Comparison of ENCODE assay signal across 9 mouse cellular contexts in genomic region chr7:136872059-136872458, GRCm38 (mm10). TPM values are rescaled to one million over a fixed set of nuclear protein-coding genes. Genes with fewer than 3 reads are reported as not detected.
A peak's percentile ranks its signal among the peaks of the same experiment; 100 is the strongest.
DNase-seq lines count a peak whose midpoint lies in the region; ATAC-seq and TF ChIP-seq lines count a peak whose summit lies in the region.
"Had no signal": no experiment of that assay in that cellular context is flagged by ENCODE, and none has a peak within 500 bp of the region (broad histone marks: within the 10 kb centered on the region; RNA-seq: fewer than 3 reads in every experiment).

No protein-coding gene starts in this region.

- no peak overlapping the region for H3K27ac ChIP-seq in hindbrain, postnatal 0 days
- no peak overlapping the region for H3K27ac ChIP-seq in midbrain, embryonic 11.5 days (ENCODE audit: low read depth, low read length)
- no peak overlapping the region for H3K27ac ChIP-seq in kidney, embryonic 15.5 days
- H3K27ac ChIP-seq: neural tube, embryonic 15.5 days had no signal

- H3K9me3 ChIP-seq in hindbrain, postnatal 0 days (ENCODE audit: low read length) = no peaks in the 10 kb centered on the region
- no peaks in the 10 kb centered on the region for H3K9me3 ChIP-seq in midbrain, embryonic 11.5 days (ENCODE audit: control insufficient read depth, low read length)
- H3K9me3 ChIP-seq in kidney, embryonic 15.5 days (replicated peaks) = no peaks in the 10 kb centered on the region
- H3K9me3 ChIP-seq: neural tube, embryonic 15.5 days had no signal

- no peak for TF ChIP-seq CTCF in hindbrain, postnatal 0 days (IDR thresholded peaks at IDR 0.05; ENCODE audit: low read depth)

- no peak for ATAC-seq in hindbrain, postnatal 0 days
- 0 out of 2 replicates have a peak, but pooled peaks have one; percentile 48 for ATAC-seq in midbrain, embryonic 11.5 days (ENCODE audit: low FRiP score)
- no peak for ATAC-seq in kidney, embryonic 15.5 days (replicated peaks; ENCODE audit: low FRiP score)

- H3K4me1 ChIP-seq in hindbrain, postnatal 0 days (ENCODE audit: insufficient read depth, low read length) = peaks cover 5% of the 10 kb centered on the region; the same call in 1 of the 2 replicates
- H3K4me1 ChIP-seq in midbrain, embryonic 11.5 days (ENCODE audit: control insufficient read depth, insufficient read depth, low read length) = peaks cover 5% of the 10 kb centered on the region; the same call in 1 of the 2 replicates
- no peaks in the 10 kb centered on the region for H3K4me1 ChIP-seq in kidney, embryonic 15.5 days

- no peaks in the 10 kb centered on the region for H3K27me3 ChIP-seq in hindbrain, postnatal 0 days (ENCODE audit: insufficient read depth, low read length)
- no peaks in the 10 kb centered on the region for H3K27me3 ChIP-seq in midbrain, embryonic 11.5 days (ENCODE audit: control insufficient read depth, insufficient read depth, low read length)
- peaks cover 16% of the 10 kb centered on the region for H3K27me3 ChIP-seq in kidney, embryonic 15.5 days
- H3K27me3 ChIP-seq: neural tube, embryonic 15.5 days had no signal

- intact Hi-C loops in left cerebral cortex, postnatal 4 days (cut with DNase I) = no loop called here

- H3K36me3 ChIP-seq in hindbrain, postnatal 0 days (ENCODE audit: insufficient read depth, low read length) = no peaks in the 10 kb centered on the region
- H3K36me3 ChIP-seq in midbrain, embryonic 11.5 days (ENCODE audit: control insufficient read depth, insufficient read depth, low read length) = no peaks in the 10 kb centered on the region
- H3K36me3 ChIP-seq in kidney, embryonic 15.5 days = no peaks in the 10 kb centered on the region
- H3K36me3 ChIP-seq: neural tube, embryonic 15.5 days had no signal

- WGBS in hindbrain, postnatal 0 days = 5% methylated on average over 8 of the region's 8 CpGs
- 5% methylated on average over 8 of the region's 8 CpGs for WGBS in midbrain, embryonic 11.5 days
- WGBS in kidney, embryonic 15.5 days = 23% methylated on average over 8 of the region's 8 CpGs

- H3K4me2 ChIP-seq in hindbrain, postnatal 0 days (ENCODE audit: low read depth, low read length) = peak overlapping the region; percentile 4; the same call in 1 of the 2 replicates
- H3K4me2 ChIP-seq in midbrain, embryonic 11.5 days = no peak overlapping the region
- H3K4me2 ChIP-seq in kidney, embryonic 15.5 days = no peak overlapping the region
- H3K4me2 ChIP-seq: neural tube, embryonic 15.5 days had no signal

- peak; percentile 52 for DNase-seq in left cerebral cortex, adult 11 months (ENCODE audit: low spot score)
- no peak for DNase-seq in left cerebral cortex, postnatal 4 days
- peak; percentile 56 for DNase-seq in hindbrain, postnatal 0 days (ENCODE audit: low spot score)
- peak; percentile 87 for DNase-seq in midbrain, embryonic 11.5 days (ENCODE audit: low spot score, missing footprints)
- no peak for DNase-seq in kidney, postnatal 4 days
- no peak for DNase-seq in gastrocnemius, postnatal 25 days
- DNase-seq in kidney, postnatal 10 days = no peak

- H3K4me3 ChIP-seq in hindbrain, postnatal 0 days (ENCODE audit: low read length) = no peak overlapping the region
- no peak overlapping the region for H3K4me3 ChIP-seq in midbrain, embryonic 11.5 days (ENCODE audit: low read depth, low read length)
- H3K4me3 ChIP-seq in kidney, embryonic 15.5 days (replicated peaks) = no peak overlapping the region
- H3K4me3 ChIP-seq: neural tube, embryonic 15.5 days had no signal

- no peak overlapping the region for H3K9ac ChIP-seq in hindbrain, postnatal 0 days (replicated peaks; ENCODE audit: low read length)
- no peak overlapping the region for H3K9ac ChIP-seq in midbrain, embryonic 11.5 days (ENCODE audit: low read length)
- H3K9ac ChIP-seq in kidney, embryonic 15.5 days = no peak overlapping the region
- H3K9ac ChIP-seq: neural tube, embryonic 15.5 days had no signal

RNA-seq across cellular contexts. Expression of gene Mgmt, which starts 22.4 kb away (rescaled TPM):
- under 1 TPM; 0.50 to 0.64 TPM for total RNA-seq in left cerebral cortex, postnatal 4 days (2021)
- 0.93 and 1.4 TPM in 2 replicates for total RNA-seq in hindbrain, postnatal 0 days (2014; rRNA removed)
- 1.6 and 2.1 TPM in 2 replicates for polyA plus RNA-seq in hindbrain, postnatal 0 days (2015; fragmentation: Nextera tagmentation; extraction: Ambion mirVana)
- polyA plus RNA-seq in midbrain, embryonic 11.5 days (2014; fragmentation: Nextera tagmentation; extraction: Ambion mirVana) = 3.0 and 3.7 TPM in 2 replicates
- total RNA-seq in gastrocnemius, postnatal 25 days (2021) = 1 to 10 TPM; 1.8 to 2.5 TPM
- 5.0 and 5.8 TPM in 2 replicates for polyA plus RNA-seq in kidney, embryonic 15.5 days (2015; fragmentation: Nextera tagmentation; extraction: Ambion mirVana)

Comparison
In these comparisons a context has a peak if more than half of its experiments do, and no peak if none do; other contexts are left out.
1. DNase-seq: peak in left cerebral cortex, adult 11 months (single experiment), hindbrain, postnatal 0 days (single experiment) and midbrain, embryonic 11.5 days (single experiment); none in left cerebral cortex, postnatal 4 days (single experiment), kidney, postnatal 4 days (0 of 2), gastrocnemius, postnatal 25 days (single experiment) and kidney, postnatal 10 days (single experiment).